Mouse (Mus musculus) cerebellum, adult 11-12 months (tissue): ENCODE data around the gene Camk1d.
A peak's percentile ranks its signal among the peaks of the same experiment; 100 is the strongest.

Experiments
- DNase-seq: peaks from one replicate; pipeline ENCODE4 v3.0.0; 2022

Camk1d gene

DNA sequence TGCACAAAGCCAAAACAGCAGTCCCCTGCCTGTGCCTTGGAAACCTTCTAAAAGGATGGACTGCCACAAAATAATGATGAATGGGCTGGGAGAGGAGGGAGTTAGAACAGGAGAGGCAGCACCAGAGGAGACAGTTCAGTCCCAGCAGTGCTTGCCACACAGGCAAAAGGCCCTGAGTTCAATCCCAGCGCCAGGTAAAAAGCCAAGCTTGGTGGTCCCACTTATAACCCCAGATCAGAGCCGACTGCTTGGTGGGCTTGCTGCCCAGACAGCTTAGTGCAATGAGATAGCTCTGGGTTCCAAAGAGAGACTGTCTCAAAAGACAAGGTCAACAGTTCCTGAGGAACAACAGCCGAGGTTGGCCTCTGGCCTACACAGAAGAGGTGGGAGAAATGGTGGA, 58.0 kb downstream of the Camk1d start:
- DNase-seq, result no peak

DNA sequence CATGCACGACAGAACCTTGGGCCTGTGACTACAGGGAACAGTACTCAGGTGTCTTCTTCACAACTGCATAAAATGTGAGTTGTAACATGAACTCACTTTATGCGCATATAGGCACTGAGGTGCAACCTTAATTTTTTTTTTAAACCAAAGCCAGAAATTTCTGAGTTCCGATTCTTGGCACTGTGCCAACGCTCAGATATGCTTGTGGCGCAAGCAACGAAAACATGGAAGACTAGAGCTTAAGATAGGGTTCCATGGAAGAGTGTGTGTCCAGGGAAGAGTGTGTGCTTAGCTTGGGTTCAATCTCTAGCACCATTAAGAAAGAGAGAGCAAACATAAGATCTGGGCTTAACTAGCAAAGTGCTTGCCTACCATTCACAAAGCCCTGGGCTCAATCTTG, 62.2 kb downstream of the Camk1d start:
- no peak for DNase-seq

DNA sequence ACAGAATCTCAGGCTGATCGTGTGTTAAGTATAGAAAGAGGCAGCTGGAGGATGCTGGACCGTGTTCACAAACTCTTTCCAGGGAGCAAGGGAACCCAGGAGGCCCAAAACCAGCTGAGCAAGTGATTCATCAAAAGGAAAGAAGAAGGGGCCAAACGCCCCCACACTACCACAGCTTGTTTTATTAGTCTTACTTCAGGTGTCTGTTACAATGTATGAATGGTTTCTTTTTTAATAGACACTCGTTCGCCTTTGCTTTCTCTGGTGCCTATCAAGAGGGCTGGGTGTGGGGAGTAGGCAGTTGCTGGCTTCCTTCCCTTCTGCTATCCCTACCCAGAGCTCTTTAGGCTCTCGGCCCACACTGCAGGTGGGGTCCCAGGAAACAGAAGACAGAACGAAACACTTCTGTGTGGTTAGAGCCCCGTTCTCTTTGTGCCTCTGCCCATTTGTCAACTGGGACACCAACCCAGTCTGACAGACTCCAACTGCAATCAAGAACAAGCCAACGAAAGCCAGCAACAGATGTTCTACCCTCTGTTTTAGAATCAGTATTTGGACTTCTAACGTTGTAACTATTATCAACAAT, 62.9 kb downstream of the Camk1d start:
- no peak for DNase-seq

DNA sequence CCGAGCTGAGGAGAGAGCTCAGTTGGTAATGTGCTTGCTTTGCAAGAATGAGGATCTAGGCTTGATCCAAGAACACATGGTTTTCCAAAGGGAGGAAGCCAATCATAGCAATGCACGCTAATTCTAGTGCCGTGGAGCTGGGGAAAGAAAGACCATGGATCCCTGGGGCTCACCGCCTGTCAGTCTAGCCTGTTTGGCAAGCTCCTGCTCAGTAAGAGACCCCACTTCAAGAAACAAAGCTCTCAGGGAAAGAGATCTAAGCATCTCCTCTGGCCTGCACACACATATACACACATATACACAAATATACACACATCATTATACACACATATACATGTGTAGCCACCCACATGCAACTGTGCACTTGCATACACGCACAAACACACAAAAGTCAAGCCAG, 65.1 kb downstream of the Camk1d start:
- DNase-seq, result no peak

DNA sequence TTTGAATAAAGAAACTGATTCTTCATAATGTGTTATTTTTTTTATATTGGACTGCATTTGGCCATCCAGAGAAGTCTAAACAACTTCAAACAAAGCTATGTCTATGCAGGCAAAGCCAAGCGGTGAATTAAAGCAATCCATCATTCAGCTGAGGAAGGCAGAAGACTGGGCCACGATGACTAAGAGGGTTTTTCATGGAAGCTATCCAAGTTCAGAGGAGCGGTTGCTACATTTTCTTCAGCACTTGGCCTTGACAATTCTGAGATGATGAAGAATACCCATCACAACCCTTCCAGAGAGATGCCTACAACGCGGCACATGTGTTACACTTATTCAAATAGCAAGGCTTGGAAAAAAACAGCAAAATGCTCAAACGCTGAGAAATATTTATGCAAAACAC, 65.6 kb downstream of the Camk1d start:
- no peak for DNase-seq

DNA sequence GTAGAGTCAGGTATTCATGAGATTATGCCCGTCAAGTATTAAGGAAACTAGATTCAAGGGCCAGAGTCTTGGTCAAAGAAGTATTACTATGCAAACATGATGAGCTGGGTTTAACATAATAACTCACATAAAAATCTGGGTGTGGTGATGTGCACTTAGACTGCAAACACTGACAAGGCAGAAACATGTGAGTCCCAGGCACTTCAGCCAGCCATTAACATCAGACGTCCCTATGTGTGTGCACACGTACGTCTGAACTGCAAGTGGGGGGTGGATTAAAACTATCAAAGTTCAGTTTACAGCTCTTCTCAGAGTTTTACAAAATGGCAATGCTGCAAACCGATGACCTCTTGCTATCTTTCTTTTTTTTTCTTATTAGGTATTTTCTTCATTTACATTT, 68.0 kb downstream of the Camk1d start:
- no peak for DNase-seq

DNA sequence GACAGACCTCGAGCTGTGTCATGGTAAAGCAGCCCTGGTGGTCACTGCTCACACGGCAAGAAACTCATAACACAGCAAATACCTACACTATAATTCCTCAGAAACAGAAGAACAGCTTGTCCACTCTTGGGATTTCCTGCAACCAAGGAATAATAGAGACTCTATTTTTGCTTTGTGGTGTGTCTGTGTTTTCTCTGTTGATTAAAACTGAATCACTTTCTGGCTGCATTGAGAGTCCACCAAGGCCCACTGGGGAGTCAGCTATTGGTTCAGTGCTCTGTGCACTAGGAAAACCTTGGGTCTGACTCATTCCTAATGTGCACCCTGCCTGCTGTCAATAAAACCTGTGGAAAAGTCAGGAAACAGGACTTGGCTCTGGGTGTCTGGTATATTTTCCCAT, 68.7 kb downstream of the Camk1d start:
- DNase-seq, result no peak

DNA sequence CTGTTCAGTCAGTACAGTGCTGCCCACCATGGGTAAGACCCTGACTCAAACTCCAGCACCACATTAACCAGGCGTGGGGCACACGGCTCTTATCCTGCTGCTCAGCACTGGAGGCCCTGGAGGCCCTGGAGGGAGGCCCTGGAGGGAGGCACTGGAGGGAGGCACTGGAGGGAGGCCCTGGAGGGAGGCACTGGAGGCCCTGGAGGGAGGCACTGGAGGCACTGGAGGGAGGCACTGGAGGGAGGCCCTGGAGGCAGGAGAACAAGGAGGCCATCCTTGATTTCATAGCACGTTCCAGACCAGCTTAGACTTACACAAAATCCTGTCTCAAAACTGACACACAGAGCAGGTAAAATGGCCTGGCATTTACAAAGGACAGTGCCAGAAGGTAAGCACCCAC, 70.4 kb downstream of the Camk1d start:
- no peak for DNase-seq

DNA sequence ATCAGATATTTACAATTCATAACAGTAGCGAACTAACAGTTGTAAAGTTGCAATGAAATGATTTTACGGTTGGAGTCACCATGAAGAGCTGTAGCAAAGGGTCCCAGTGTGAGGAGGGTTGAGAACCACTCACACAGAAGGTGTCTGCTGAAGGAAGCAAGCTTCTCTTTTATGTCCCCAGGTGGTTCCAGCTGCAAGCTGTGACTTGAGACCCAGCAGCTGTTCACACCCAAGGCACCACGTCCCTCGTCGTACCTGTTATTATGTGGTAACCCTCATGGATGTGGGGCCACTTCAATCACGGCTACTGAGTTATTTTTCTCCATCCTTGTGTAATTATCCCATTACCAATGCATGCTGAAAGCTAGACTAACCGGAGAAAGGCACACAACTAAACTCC, 71.1 kb downstream of the Camk1d start:
- DNase-seq, result no peak

DNA sequence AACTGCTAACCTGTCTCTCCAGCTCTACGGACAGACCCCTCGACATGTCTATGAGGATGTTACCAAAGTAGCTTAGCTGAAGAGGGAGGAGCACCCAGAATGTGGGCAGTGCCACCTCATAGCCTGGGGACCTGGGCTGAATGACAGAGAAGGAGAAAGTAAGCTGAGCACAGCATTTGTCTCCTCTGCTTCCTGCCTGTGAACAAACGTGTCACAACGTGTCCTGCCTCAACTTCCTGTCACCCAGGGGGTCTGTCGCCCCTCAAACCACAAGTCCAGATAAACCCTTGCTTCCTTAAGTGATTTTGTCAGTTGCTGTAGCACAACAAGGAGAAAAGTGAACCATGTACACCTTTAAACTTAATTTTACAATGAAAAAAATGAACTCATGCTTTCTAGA, 71.7 kb downstream of the Camk1d start:
- no peak for DNase-seq

DNA sequence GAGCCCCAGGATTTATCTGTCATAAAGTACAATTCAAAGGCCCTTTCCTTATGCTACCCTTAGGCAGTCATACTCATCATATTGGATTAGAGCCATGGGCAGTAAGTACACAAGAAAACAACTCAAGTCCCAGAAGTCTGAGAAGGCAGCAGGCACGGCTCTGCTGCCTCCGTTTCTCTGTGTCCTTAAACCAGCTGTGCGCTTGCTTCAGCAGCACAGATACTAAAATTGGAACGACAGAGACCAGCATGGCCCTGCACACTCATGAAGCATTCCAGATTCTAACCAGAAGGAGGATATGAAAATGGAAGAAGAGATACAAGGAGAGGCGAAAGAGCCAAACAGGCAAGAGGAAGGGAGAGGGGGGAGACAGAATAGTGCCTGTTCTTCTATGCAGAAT, 72.6 kb downstream of the Camk1d start:
- no peak for DNase-seq

DNA sequence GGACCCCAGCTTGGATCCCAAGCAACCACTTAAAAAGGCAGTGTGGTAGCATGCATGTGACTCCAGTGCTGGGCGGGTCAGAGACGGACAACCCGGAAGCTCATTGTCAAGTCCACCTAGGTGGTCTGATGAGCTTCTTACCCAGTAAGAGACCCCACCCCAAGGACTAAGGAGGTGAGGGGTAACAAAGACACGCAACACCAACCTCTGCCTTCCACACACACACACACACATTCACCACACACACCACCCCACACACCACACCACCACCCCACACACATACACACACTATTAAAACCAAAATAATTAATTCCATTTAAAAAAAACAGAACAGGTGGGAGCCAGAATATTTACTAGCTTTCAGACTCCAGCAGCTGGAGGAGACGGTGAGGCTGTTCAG, 73.7 kb downstream of the Camk1d start:
- DNase-seq, result no peak

DNA sequence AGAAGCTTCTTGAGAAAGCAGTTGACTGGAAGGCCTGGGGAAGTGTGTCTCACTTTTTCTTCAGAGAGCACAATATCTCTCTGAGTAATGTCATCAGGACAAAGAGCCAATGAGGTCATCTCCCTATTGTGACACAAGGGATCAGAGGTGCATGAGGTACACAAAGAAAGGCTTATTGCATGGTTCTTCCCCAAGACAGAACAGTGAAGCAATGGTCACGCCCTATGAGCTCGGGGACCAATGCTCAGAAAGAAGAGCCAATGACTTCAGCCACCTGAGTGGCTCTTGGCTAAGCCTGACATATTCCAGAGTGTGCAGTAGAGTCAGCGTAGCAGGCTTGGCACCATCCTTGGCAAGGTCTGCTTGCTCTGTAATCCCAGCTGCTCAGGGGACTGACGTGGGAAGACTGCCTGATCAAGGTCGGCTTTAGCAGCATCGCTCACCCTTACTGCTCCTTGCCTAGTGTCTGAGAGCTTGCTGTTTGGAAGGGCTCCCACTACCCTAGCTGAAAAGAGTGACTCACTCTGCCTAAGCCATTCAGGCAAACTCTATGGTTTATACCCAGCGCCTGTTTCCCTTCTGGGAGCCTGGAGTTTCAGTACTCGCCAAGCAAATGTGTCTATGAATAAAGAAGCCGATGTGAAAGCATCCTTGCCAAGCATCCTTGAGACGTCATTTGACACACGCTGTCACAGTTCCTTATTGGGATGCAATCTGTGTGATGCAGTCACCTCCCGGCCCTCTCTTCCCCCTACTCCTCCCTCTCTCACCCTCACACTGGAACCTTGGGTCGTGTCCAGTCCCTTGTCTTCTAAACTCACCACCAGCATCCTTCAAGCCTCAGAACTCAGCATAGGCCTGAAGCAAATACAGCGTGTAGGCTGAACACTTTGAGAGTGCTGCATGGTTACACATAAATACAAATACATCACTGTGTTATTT, 77.2 kb downstream of the Camk1d start:
- DNase-seq, result peak; percentile 46

DNA sequence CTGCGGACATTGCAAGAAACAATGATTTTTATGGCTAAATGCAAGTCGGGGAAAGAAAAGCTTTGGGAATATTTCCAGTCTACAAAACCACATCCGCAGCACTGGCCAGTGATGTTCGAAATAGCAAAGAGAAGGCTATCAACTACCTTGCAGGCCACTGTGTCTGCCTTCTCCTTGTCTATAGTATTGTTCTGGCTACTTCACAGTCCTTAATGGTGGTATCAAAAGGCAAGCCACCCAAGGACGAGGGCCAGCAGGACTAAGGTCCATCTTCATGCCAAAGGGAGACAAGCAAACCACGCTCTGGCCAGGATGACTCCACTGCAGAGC, 82.0 kb downstream of the Camk1d start:
- DNase-seq, result no peak

DNA sequence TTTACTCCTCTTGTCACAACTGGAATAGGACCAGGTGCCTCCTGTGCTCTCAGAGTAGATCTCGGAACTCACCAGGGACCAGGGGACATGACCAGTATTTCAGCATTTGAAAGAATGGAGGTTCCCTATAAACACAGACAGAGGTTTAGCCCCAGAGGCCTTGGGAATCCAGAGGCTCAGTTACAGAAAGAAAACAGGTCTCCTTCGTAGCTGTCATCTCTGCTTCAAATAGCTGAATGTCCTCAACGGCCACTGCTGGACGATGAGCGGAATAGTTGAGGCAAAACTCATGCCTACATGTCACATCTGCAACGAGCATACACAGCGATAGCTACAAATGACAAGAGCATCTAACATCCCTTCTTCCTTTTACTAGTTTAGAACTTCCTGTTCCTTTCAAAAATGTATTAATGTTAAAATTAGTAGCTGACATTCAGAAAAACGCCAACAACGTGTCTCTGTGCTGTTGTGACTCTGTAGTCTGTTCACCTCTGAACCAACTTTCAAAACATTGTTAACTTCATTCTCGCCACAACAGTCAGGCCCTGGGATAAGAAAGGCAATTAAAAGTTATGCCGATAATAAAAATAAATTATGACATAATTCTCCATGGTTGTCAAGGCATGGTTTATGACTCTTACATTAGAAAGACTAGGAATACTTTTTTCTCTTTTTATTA, 82.5 kb downstream of the Camk1d start:
- DNase-seq, result no peak

DNA sequence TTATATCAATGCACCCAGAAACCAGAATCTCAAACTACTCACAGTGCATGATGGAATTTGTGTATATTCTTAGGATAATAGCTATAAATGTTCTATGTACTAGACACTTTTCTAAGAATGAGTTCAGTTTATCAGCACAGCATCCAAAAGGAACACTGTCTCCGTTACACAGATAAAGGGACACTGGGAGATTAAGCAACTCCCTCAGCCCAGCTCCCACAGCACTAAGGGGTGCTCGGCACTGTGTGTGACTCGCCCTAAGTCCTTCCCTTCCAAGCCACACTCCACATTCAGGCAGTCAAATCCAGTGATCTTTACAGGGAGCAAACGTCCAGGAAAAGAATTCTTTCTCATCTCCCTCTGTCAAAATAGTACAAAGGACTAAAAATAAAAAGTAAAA, 83.6 kb downstream of the Camk1d start:
- no peak for DNase-seq

DNA sequence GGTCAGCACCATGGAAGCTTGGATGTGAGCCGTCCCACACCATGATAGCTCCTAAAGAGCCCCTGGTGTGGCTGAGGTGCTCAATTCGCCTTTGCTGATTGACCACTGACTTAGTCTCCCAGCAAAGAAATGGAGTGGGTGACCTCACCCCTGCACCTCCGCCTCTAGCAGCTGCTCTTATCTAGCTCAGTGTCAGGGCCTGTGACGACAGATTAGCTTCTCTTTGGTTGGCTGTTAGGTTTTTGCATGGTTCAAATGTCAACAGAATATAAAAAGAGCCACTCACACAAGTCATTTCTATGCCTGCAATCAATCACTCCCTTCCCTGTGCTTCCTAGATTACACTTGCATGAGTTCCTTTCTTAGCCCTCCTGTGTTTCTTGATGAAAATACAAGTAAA, 89.9 kb downstream of the Camk1d start:
- DNase-seq, result no peak

DNA sequence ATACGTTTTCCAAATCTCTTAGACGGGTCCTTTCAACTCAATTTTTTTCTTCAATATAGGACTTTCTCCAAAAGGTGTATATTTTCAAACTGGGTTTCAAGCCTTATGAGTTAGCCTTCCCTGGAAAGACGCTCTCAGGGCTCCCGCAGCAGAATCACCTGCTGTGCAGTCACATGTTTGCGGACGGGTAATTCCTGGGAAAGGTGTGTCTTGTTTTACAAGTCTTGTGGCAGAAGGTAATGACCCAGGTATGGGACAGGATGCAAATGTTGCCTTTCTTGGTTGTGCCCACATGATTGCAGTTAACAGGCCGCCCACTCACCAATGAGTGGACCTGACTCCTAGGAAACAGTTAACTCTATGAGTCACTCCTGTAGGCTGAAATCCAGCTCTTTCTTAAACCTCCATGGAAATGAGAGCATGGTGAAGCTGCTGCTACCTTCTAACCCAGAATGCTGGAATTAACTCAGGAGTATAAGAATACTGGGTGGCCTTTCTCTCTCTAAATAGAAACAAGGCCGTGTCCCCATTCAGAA, 95.9 kb downstream of the Camk1d start:
- DNase-seq, result no peak

DNA sequence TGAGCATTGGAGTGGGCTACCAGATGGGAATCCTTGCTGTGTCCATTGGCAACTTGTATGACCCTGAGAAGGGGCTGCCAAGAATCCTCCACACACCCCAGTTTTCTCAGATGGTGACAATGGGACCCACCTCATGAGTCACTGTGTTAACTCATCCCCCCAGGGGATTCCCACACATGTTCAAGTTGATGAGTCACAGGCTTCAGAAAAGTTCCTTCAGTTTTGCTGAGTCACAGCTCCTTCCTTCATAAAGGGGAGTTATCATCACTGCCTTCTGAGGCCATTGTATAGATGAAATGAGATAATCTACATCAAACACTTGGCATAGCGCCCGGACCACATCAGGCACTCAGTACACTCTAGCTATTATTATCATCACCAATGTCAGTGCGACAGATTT, 99.4 kb downstream of the Camk1d start:
- no peak for DNase-seq

DNA sequence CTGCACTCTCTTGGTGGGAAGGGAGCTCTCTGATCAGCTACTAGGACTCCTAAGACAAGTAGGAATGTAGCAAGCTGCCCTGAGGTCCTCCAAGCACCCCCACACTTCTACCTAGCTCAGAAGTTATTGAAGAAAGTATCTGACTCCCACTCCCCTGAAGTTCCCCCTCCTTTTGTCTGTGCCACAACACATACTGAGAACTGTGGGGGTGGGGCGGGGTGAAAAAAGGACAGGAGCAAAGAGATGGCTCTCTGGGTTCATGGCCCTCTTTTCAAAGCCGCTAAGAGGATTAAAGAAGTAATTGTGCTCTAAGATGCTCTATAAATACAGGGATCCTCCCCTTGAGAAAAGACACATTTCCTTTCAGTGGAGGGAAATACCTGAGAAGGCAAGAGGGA, 100.0 kb downstream of the Camk1d start:
- no peak for DNase-seq

DNA sequence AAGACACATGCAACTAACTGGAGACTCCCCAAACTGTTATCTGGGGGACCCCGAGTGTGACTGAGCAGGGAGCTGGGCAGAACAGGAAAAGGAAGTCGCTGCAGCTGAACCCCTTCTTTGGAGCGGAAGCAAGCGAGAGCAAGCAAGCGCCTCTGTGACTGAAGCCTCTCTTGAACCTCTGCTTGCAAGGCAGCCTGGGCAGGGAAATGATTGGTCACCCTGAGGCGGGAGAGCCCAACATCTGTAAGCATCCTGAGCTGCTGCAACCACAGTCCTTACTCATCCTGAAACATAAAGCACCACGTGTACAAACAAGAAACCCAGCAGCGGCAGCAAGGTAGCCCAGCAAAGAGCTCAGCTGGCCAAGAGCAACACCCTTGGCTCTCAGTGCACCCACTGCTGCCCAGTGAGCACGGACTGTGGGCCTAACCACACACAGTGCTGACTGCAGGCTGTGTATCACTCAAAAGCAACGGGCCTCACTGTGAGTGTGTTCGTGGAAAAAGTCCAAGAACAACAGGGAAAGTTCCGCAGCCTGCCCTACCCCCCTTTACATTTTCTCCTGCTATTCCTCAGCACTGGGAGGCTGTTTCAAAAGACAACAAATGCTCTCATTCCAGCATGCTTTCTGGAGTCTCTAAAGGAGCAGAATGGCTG, 100.5 kb downstream of the Camk1d start:
- DNase-seq, result no peak

DNA sequence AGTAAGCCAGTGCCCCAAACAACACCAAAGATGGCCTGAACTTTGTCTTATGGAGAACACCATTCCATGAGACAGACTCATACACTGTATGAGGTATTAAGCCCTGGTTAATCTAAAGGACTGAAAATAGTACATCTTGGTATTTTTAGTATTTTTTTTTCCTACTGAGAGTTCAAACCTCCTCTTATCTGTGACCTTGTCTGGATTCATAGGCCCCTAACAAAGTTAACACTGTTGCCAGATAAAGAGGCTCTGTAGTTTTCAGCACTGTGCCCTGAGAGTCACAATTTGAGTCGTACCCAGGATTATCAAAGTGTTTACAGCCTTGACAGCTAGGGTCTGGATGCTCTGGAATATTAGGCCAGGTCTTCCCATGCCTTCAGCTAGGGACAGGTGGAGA, 102.7 kb downstream of the Camk1d start:
- no peak for DNase-seq

DNA sequence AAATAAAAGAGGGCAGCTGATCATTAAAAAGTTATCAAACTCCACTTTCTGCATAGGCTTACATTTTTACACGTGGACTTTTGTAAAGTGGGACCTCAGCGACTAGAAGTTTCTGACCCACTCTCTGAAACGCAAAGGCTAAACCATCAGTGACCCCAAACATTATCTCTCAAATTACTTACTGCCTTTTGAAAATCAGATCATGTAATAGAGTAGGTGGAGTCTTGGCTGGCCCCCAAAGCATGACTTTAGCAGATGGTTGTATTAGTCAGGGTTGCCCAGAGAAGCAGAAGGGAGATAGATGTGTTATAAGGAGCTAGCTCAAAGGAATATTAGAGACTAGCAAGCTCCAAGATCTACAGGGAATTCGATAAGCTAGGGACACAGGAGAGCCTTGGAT, 103.8 kb downstream of the Camk1d start:
- DNase-seq, result peak; percentile 34
